Mouse (Mus musculus) heart, embryonic 13.5 days (tissue): ENCODE measurements around the gene Otub2. TPM values are rescaled to one million over a fixed set of nuclear protein-coding genes. Genes with fewer than 3 reads are reported as not detected.

Experiments used
- ATAC-seq: fragments of 200-750 bp; cut with Nextera tagmentation; 2 replicates; pipeline ENCODE4 v1.8.0; 2017; ENCODE audit warnings: moderate TSS enrichment; ENCODE audit not compliant: insufficient number of reproducible peaks, low FRiP score, low TSS enrichment; ENCODE audit errors: extremely low read depth
- H3K27ac ChIP-seq: fragments of 300-500 bp; sonication (generic); replicated peaks from 2 replicates; pipeline ENCODE4 v1.5.1; 2015; ENCODE audit warnings: moderate library complexity, mild to moderate bottlenecking, inconsistent platforms
- H3K27me3 ChIP-seq: fragments of 300-500 bp; sonication (generic); replicated peaks from 2 replicates; pipeline ENCODE4 v1.6.1; 2015; ENCODE audit warnings: mild to moderate bottlenecking, inconsistent platforms
- H3K36me3 ChIP-seq: fragments of 300-500 bp; sonication (generic); 2 replicates; pipeline ENCODE4 v1.6.1; 2015; ENCODE audit warnings: mild to moderate bottlenecking, inconsistent platforms
- H3K4me1 ChIP-seq: fragments of 300-500 bp; sonication (generic); 2 replicates; pipeline ENCODE4 v1.6.1; 2015; ENCODE audit warnings: inconsistent platforms
- H3K4me2 ChIP-seq: fragments of 300-500 bp; sonication (generic); 2 replicates; pipeline ENCODE4 v1.6.1; 2015; ENCODE audit warnings: inconsistent platforms, mild to moderate bottlenecking, moderate library complexity
- H3K4me3 ChIP-seq: fragments of 300-500 bp; sonication (generic); 2 replicates; pipeline ENCODE4 v1.5.1; 2015; ENCODE audit warnings: moderate library complexity, mild to moderate bottlenecking, inconsistent platforms
- H3K9ac ChIP-seq: fragments of 300-500 bp; sonication (generic); 2 replicates; pipeline ENCODE4 v1.6.1; 2015; ENCODE audit warnings: inconsistent platforms, mild to moderate bottlenecking, moderate library complexity
- H3K9me3 ChIP-seq: fragments of 300-500 bp; sonication (generic); 2 replicates; pipeline ENCODE4 v1.6.1; 2016; ENCODE audit warnings: inconsistent platforms
- WGBS: fragments of 180-500 bp; shearing (Covaris S2); methylation state at CpG from one replicate; pipeline ENCODE4 v1.1.7; 2015; ENCODE audit warnings: mixed read lengths; 5-methylcytosine and 5-hydroxymethylcytosine counted together
- polyA plus RNA-seq: library from polyadenylated mRNA; unstranded; fragments of >200 nt; fragmentation: Nextera tagmentation; extraction: Ambion mirVana; gene quantifications from 2 replicates; pipeline ENCODE4 v1.2.1, GENCODE M21; 2015

Gene Otub2
- polyA plus RNA-seq, 1 experiment from 2014 or later, result 13.8 TPM

DNA sequence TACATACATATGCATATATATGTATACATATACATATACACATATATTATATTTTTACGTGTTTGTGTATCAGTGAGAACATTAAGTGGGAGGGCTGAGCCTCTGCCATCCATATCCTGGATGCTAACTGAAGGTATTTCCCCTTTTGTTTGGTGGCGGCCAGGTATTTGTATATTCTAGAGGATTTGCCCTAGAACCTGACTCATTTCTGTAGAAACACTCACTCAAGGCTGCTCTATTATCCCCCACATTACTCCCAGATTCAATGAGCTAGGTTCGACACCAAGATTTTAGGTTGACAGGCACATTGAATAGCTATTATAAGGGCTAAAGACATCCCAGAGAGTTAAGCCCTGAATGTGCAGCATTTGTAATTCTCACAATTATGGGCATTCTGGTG, 56.6 kb downstream of the Otub2 start:
- ATAC-seq, result no peak
- H3K27me3 ChIP-seq, result no peaks in the 10 kb centered on the region
- H3K36me3 ChIP-seq, result no peaks in the 10 kb centered on the region

DNA sequence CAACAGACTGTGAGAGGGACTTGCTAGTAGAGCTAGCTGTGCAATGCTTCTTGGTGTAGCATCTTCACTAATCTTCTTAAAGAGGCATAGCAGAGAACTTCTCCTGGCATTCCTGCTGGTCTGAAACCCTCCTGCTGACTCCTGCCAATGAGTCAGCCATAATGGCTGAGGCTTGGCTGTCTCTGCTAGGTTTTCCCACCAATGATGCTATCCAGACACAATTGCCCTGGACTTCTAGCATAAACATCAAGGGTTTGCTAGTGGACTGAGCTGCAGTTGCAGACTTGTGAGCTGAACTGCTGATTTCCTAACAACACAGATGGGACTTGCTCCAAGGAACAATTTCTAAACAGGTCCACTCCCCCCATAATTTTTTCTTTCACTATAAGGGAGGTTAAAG, 64.9 kb downstream of the Otub2 start:
- no peaks in the 10 kb centered on the region for H3K27me3 ChIP-seq
- ATAC-seq, result no peak
- H3K4me1 ChIP-seq, result no peaks in the 10 kb centered on the region
- H3K9ac ChIP-seq, result no peak overlapping the region
- no peaks in the 10 kb centered on the region for H3K36me3 ChIP-seq
- H3K27ac ChIP-seq, result no peak overlapping the region
- H3K4me2 ChIP-seq, result no peak overlapping the region
- H3K4me3 ChIP-seq, result no peak overlapping the region
- H3K9me3 ChIP-seq, result no peaks in the 10 kb centered on the region

More for the DNA sequence above, 56.6 kb downstream of the Otub2 start:
- H3K4me2 ChIP-seq, result no peak overlapping the region
- 70% methylated on average over 3 of the region's 3 CpGs for WGBS
- no peak overlapping the region for H3K27ac ChIP-seq
- no peak overlapping the region for H3K9ac ChIP-seq
- no peak overlapping the region for H3K4me3 ChIP-seq
- no peaks in the 10 kb centered on the region for H3K9me3 ChIP-seq
- no peaks in the 10 kb centered on the region for H3K4me1 ChIP-seq

Other genes starting within 250 kb of the Otub2 start
- 0.19 TPM in 1 of 2 replicates, not detected in the other for gene Prima1, start 146.5 kb upstream of the Otub2 start, polyA plus RNA-seq
- gene Fam181a, start 77.7 kb upstream of the Otub2 start, polyA plus RNA-seq, result not detected in 2 replicates
- 164 and 183 TPM in 2 replicates for gene Asb2, start 32.7 kb upstream of the Otub2 start, polyA plus RNA-seq
- 0.39 and 0.60 TPM in 2 replicates for gene 9330161L09Rik, start 19.1 kb downstream of the Otub2 start, polyA plus RNA-seq
- 77.4 and 78.3 TPM in 2 replicates for gene Ddx24, start 37.1 kb downstream of the Otub2 start, polyA plus RNA-seq
- gene Ifi27, start 45.5 kb downstream of the Otub2 start, polyA plus RNA-seq, result 32.9 and 33.9 TPM in 2 replicates
- 10.6 and 11.5 TPM in 2 replicates for gene Ifi27l2a, start 55.0 kb downstream of the Otub2 start, polyA plus RNA-seq
- not detected in 2 replicates for gene Ifi27l2b, start 68.5 kb downstream of the Otub2 start, polyA plus RNA-seq
- gene Ppp4r4, start 143.6 kb downstream of the Otub2 start, polyA plus RNA-seq, result 0.19 and 0.31 TPM in 2 replicates
- gene Serpina10, start 242.8 kb downstream of the Otub2 start, polyA plus RNA-seq, result 0.16 and 1.0 TPM in 2 replicates